In the genomic region with DNA sequence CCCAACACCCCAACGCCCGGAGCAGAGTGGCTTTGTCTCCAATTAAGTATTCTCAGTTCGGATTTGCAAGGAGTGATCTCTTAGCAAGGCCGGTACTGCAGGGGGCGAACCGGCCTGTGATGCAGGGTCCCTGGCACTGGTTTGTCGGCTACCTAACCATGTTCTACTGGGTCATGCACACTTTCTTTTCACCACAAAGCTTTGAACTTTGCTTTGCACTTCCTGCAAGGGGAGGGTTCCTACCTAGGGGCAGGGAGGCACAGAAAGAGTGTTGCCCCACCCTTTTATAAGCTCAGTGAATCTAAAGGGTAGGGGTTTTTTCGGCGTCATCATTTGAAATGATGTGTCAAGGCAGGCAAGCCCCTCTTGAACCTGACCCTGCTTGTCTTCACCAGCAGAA, we compare ENCODE assay signal across 8 mouse cellular contexts.
DNase-seq lines count a peak whose midpoint lies in the region; ATAC-seq lines count a peak whose summit lies in the region.

No protein-coding gene starts in this region.

- peak overlapping the region; percentile 29; the same call in 1 of the 2 replicates for H3K4me3 ChIP-seq in heart, embryonic 11.5 days (ENCODE audit: low read depth, low read length)
- H3K4me3 ChIP-seq in hindbrain, embryonic 13.5 days: no peak overlapping the region

- H3K9me3 ChIP-seq in heart, embryonic 11.5 days (replicated peaks; ENCODE audit: control insufficient read depth, low read length): no peaks in the 10 kb centered on the region
- no peaks in the 10 kb centered on the region for H3K9me3 ChIP-seq in hindbrain, embryonic 13.5 days

- H3K36me3 ChIP-seq in heart, embryonic 11.5 days (ENCODE audit: control insufficient read depth, insufficient read depth, low read length): no peaks in the 10 kb centered on the region
- no peaks in the 10 kb centered on the region for H3K36me3 ChIP-seq in hindbrain, embryonic 13.5 days

- no peak for ATAC-seq in heart, embryonic 11.5 days (replicated peaks; ENCODE audit: insufficient number of reproducible peaks, low FRiP score, low TSS enrichment)
- 0 out of 2 replicates have a peak, but pooled peaks have one; percentile 12 for ATAC-seq in hindbrain, embryonic 13.5 days (ENCODE audit: low FRiP score)
- no peak for ATAC-seq in megakaryocyte-erythroid progenitor cell, adult 5-6 weeks (replicated peaks; ENCODE audit: low FRiP score, low TSS enrichment, poor library complexity, severe bottlenecking)

- intact Hi-C loops in heart, postnatal 25 days (cut with DNase I): loop anchor here (5.0 kb wide), 1 partner anchor 49 kb away; no protein-coding TSS in a partner anchor

- peaks cover 32% of the 10 kb centered on the region for H3K4me1 ChIP-seq in heart, embryonic 11.5 days (ENCODE audit: control insufficient read depth, insufficient read depth, low read length)
- peaks cover 32% of the 10 kb centered on the region for H3K4me1 ChIP-seq in hindbrain, embryonic 13.5 days (replicated peaks)

- no peaks in the 10 kb centered on the region for H3K27me3 ChIP-seq in heart, embryonic 11.5 days (ENCODE audit: control insufficient read depth, insufficient read depth, low read length)
- peaks cover 8% of the 10 kb centered on the region for H3K27me3 ChIP-seq in hindbrain, embryonic 13.5 days

- H3K4me2 ChIP-seq in heart, embryonic 11.5 days: peak overlapping the region; percentile 63
- H3K4me2 ChIP-seq in hindbrain, embryonic 13.5 days: 0 out of 2 replicates have a peak overlapping the region, but pooled peaks have one; percentile 64

- no peak overlapping the region for H3K9ac ChIP-seq in heart, embryonic 11.5 days (ENCODE audit: low read depth, low read length)
- no peak overlapping the region for H3K9ac ChIP-seq in hindbrain, embryonic 13.5 days

- WGBS in heart, embryonic 11.5 days (ENCODE audit: insufficient replicate concordance): 12% methylated on average over 9 of the region's 9 CpGs
- 15% methylated on average over 9 of the region's 9 CpGs for WGBS in hindbrain, embryonic 13.5 days

- no peak for DNase-seq in heart, postnatal 25 days (ENCODE audit: low spot score)
- peak; percentile 37 to 46 for DNase-seq in CD8-positive naive resting alpha-beta T cell, adult 2 months (ENCODE audit: low read depth in 2 of 2, low spot score in 2 of 2)
- DNase-seq in neural tube, embryonic 10.5 days (ENCODE audit: extremely low spot score, low spot score): peak; percentile 42
- DNase-seq in layer of hippocampus, postnatal 14 days (ENCODE audit: low spot score in 2 of 2): no peak
- no peak for DNase-seq in right cerebral cortex, postnatal 10 days (ENCODE audit: low spot score in 2 of 2)

- peak overlapping the region; percentile 65; the same call in 1 of the 2 replicates for H3K27ac ChIP-seq in heart, embryonic 11.5 days (ENCODE audit: low read depth, low read length)
- 0 out of 2 replicates have a peak overlapping the region, but pooled peaks have one; percentile 60 for H3K27ac ChIP-seq in hindbrain, embryonic 13.5 days

Comparison
In these comparisons a context has a peak if more than half of its experiments do, and no peak if none do; other contexts are left out.
1. DNase-seq: peak in CD8-positive naive resting alpha-beta T cell, adult 2 months (2 of 2) and neural tube, embryonic 10.5 days (single experiment); none in heart, postnatal 25 days (single experiment), layer of hippocampus, postnatal 14 days (0 of 2) and right cerebral cortex, postnatal 10 days (0 of 2).